Mouse (Mus musculus) liver, postnatal 0 days (tissue): Measurements from ENCODE around the gene Nod2.

Experiments
- CTCF ChIP-seq: sonication (generic); IDR thresholded peaks from 2 replicates; pipeline ENCODE4 v1.5.1; 2016; ENCODE audit warnings: antibody characterized with exemption, low read depth
- EP300 ChIP-seq: IDR thresholded peaks from 2 replicates; pipeline ENCODE4 v1.6.1; 2016; ENCODE audit warnings: antibody characterized with exemption, low read depth, mild to moderate bottlenecking

DNA sequence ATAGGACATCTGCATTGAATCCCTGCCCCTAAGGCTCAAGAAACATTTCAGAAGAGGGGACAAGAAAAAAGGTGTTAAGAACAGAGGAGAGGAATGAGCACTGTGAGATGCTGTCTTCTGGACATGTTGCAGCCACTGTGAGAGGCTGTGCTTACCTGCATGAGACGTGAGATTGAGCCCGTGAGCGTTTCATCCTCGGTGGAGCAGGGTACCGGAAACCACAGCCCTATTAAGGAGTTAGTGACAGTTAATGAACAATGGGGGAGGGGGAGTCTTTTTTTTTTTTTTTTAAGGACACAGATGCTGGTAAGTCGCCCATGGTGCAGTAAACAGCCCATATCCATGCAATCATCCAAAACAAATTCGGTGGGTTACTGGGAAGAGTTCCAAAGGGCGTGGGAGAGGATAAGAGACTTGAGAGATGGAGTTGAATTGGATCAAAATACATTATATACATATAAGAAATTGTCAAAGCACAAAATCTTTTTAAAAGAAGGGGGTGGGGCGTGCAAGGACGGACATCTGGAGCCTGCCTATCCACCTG lies 43.6 kb upstream of the Nod2 start:
- no peak for TF ChIP-seq CTCF
- TF ChIP-seq EP300, result no peak
